ENCODE assay signal across 9 mouse cellular contexts in genomic region chr6:88190310-88191023, GRCm38 (mm10). TPM values are rescaled to one million over a fixed set of nuclear protein-coding genes. Genes with fewer than 3 reads are reported as not detected.
A peak's percentile ranks its signal among the peaks of the same experiment; 100 is the strongest.
DNase-seq lines count a peak whose midpoint lies in the region; ATAC-seq and TF ChIP-seq lines count a peak whose summit lies in the region.
"Had no signal": no experiment of that assay in that cellular context is flagged by ENCODE, and none has a peak within 500 bp of the region (broad histone marks: within the 10 kb centered on the region; RNA-seq: fewer than 3 reads in every experiment).

No protein-coding gene starts in this region.

- no peak for DNase-seq in ES-E14 (ENCODE audit: low read depth, low spot score)
- peak; percentile 44 for DNase-seq in embryo, embryonic 9.5 days (ENCODE audit: extremely low spot score)
- DNase-seq in lung, postnatal 25 days (ENCODE audit: low spot score): peak; percentile 56
- no peak for DNase-seq in T-cell, adult 2 months (ENCODE audit: low spot score)
- no peak for DNase-seq in thymus, postnatal 36 days
- DNase-seq in gastrocnemius, adult 2 months: no peak
- DNase-seq in layer of hippocampus, adult 11-12 months (ENCODE audit: low spot score): no peak

- H3K4me3 ChIP-seq in ES-E14 (ENCODE audit: insufficient read depth in 1 of 2, low read depth in 1 of 2, low read length in 2 of 2, poor library complexity in 1 of 2, severe bottlenecking in 1 of 2): peak overlapping the region; percentile 15 to 61; a peak in 3 of 4 replicates
- H3K4me3 ChIP-seq in hindbrain, embryonic 15.5 days: peak overlapping the region; percentile 52
- H3K4me3 ChIP-seq in gastrocnemius, adult 2 months: no peak overlapping the region

- TF ChIP-seq CTCF in gastrocnemius, adult 2 months (IDR thresholded peaks at IDR 0.05): no peak

- H3K36me3 ChIP-seq in ES-E14 (ENCODE audit: control insufficient read depth, insufficient read depth, low read length, poor library complexity, severe bottlenecking): no peaks in the 10 kb centered on the region
- no peaks in the 10 kb centered on the region for H3K36me3 ChIP-seq in hindbrain, embryonic 15.5 days

- 0 out of 2 replicates have a peak overlapping the region, but pooled peaks have one; percentile 25 for H3K9ac ChIP-seq in ES-E14 (ENCODE audit: insufficient read depth, low read depth, low read length, poor library complexity, severe bottlenecking)
- H3K9ac ChIP-seq in hindbrain, embryonic 15.5 days: no peak overlapping the region

- in situ Hi-C loops in ES-E14 (cut with MboI; ENCODE audit: low sequenced_read_pairs in 2 of 2, unreplicated experiment in 2 of 2): no loop called here

- WGBS in hindbrain, embryonic 15.5 days: 2% methylated on average over 49 of the region's 49 CpGs

- intact Hi-C loops in gastrocnemius, adult 2 months (cut with DNase I): loop anchor here (5.0 kb wide), 2 partner anchors 242 to 312 kb away; no protein-coding TSS in a partner anchor

- peaks cover 0 to 8% of the 10 kb centered on the region in 2 experiments; a peak in 1 of 4 replicates for H3K4me1 ChIP-seq in ES-E14 (ENCODE audit: control insufficient read depth in 2 of 2, insufficient read depth in 2 of 2, low read length in 2 of 2, poor library complexity in 1 of 2)
- H3K4me1 ChIP-seq in hindbrain, embryonic 15.5 days (replicated peaks): peaks cover 32% of the 10 kb centered on the region

- peaks cover 73% of the 10 kb centered on the region for H3K27me3 ChIP-seq in hindbrain, embryonic 15.5 days

- no peak overlapping the region for H3K27ac ChIP-seq in ES-E14 (ENCODE audit: insufficient read depth, low read depth, low read length, poor library complexity, severe bottlenecking)
- no peak overlapping the region for H3K27ac ChIP-seq in hindbrain, embryonic 15.5 days (replicated peaks)
- H3K27ac ChIP-seq in gastrocnemius, adult 2 months: no peak overlapping the region

- H3K9me3 ChIP-seq in ES-E14 (ENCODE audit: control insufficient read depth, insufficient read depth, low read depth, low read length): no peaks in the 10 kb centered on the region
- no peaks in the 10 kb centered on the region for H3K9me3 ChIP-seq in hindbrain, embryonic 15.5 days

- H3K4me2 ChIP-seq in hindbrain, embryonic 15.5 days: peak overlapping the region; percentile 87

- peak; percentile 2; the same call in 1 of the 2 replicates for ATAC-seq in hindbrain, embryonic 15.5 days (ENCODE audit: low FRiP score, low read depth)

TF ChIP-seq in ES-E14, 5 proteins besides CTCF, POLR2A, EP300 and RAD21:
- TF ChIP-seq HCFC1 (IDR thresholded peaks at IDR 0.05; ENCODE audit: borderline replicate concordance, insufficient read depth, low read length) (no peak), ZNF384 (IDR thresholded peaks at IDR 0.05; ENCODE audit: low read depth, low read length) (no peak), CHD2 (IDR thresholded peaks at IDR 0.05; ENCODE audit: low read depth, low read length) (no peak), ZC3H11A (IDR thresholded peaks at IDR 0.05; ENCODE audit: borderline replicate concordance, low read depth, low read length) (no peak), MAFK (IDR thresholded peaks at IDR 0.05; ENCODE audit: insufficient read depth, low read depth, low read length) (no peak)

RNA-seq across cellular contexts. Expression of gene Gata2, which starts 3.2 kb away (rescaled TPM):
- total RNA-seq in ES-E14 (2012; rRNA removed): 1.3 and 5.4 TPM in 2 replicates
- polyA plus RNA-seq in hindbrain, embryonic 15.5 days (2015; fragmentation: Nextera tagmentation; extraction: Ambion mirVana): 18.1 and 20.2 TPM in 2 replicates
- 1 to 10 TPM; 4.4 to 9.9 TPM for total RNA-seq in gastrocnemius, adult 2 months (2021)

RNA-seq across cellular contexts. Expression of gene Dnajb8, which starts 31.6 kb away (rescaled TPM):
- total RNA-seq in ES-E14 (2012; rRNA removed): not detected in 2 replicates
- polyA plus RNA-seq in hindbrain, embryonic 15.5 days (2015; fragmentation: Nextera tagmentation; extraction: Ambion mirVana): not detected in 2 replicates
- not detected for total RNA-seq in gastrocnemius, adult 2 months (2021)
- total RNA-seq: layer of hippocampus, postnatal 10 days had no signal

Comparison
In these comparisons a context has a peak if more than half of its experiments do, and no peak if none do; other contexts are left out.
1. DNase-seq: peak in embryo, embryonic 9.5 days (single experiment) and lung, postnatal 25 days (single experiment); none in ES-E14 (single experiment), T-cell, adult 2 months (single experiment), thymus, postnatal 36 days (0 of 2), gastrocnemius, adult 2 months (single experiment) and layer of hippocampus, adult 11-12 months (single experiment).